Mouse (Mus musculus): Measurements from ENCODE around the gene Slc11a1. TPM values are rescaled to one million over a fixed set of nuclear protein-coding genes. Genes with fewer than 3 reads are reported as not detected.

Gene Slc11a1
- polyA plus RNA-seq, 2 experiments, result 8.7 to 9.2 TPM

DNA sequence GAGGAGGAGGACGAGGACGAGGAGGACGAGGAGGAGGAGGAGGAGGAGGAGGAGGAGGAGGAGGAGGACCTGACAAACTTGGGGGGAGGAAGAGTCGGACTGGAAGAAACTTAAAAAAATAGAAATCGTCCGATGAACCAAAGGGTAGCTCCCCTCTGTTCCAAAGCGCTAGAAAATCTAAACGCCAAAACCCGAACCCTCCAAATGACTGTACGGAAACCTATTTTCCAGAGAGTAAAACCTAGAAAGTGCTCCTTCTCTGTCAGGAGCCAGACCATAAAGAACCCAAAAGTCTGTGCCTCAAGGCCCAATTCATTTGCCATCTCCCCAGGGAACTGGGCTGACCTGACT, 11.3 kb downstream of the Slc11a1 start:
- WGBS (ENCODE audit: insufficient replicate concordance), result 52% methylated on average over 7 of the region's 10 CpGs
- TF ChIP-seq CTCF (IDR thresholded peaks at IDR 0.05; ENCODE audit: low read depth), result no peak
- no peak for TF ChIP-seq EP300 (IDR thresholded peaks at IDR 0.05; ENCODE audit: low read depth)
- ATAC-seq (ENCODE audit: insufficient read depth), result no peak

DNA sequence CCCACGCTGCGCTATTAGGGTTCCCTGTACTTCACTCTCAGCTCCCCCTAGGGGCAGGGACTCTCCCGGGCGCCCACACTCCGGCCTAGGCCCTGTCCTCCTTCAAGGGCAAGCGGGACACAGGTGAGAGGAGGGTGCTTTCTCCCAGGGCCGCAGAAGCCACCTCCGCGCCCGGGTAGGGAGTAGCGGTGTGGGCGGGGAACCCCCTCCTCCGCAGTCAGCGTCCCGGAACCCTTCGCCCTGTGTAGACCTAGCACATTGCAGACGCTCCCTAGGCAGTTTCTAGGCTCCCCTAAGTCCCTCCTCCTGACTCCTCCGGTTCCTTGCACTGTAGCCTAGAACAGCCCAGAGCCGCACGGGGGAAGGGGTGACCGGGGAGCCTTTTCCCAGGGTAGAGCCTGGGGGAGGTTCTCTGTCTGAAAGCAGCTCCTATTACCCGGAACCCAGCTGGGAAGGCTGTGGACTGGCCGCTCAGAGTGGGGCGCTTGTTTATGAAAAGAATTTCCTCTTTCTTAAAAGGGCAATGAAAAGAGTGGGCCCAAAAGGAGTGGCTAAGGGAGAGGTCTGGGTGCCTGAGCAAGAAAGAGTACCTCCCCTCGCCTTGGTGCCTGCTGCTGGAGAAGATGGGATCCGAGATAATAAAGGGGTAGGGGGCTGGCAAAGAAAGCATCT, 11.9 kb downstream of the Slc11a1 start:
- H3K9ac ChIP-seq (replicated peaks), result peak overlapping the region; percentile 75
- H3K4me3 ChIP-seq (ENCODE audit: insufficient read depth in 1 of 2, low read depth in 2 of 2, low read length in 2 of 2), result peak overlapping the region; percentile 61 to 78
- DNase-seq (ENCODE audit: low read depth in 3 of 3, low spot score in 3 of 3) (peak; percentile 82 to 85 (median 84)), ATAC-seq (ENCODE audit: insufficient read depth) (peak; percentile 79)
- peaks cover 19 to 31% of the 10 kb centered on the region in 2 experiments for H3K4me1 ChIP-seq (replicated peaks; ENCODE audit: control insufficient read depth in 2 of 2, insufficient read depth in 2 of 2, low read length in 1 of 2)
- H3K27ac ChIP-seq, result peak overlapping the region; percentile 65
- WGBS (ENCODE audit: insufficient replicate concordance), result under 1% methylated on average over 26 of the region's 26 CpGs
- H3K4me2 ChIP-seq (ENCODE audit: low read depth), result peak overlapping the region; percentile 70
- no peaks in the 10 kb centered on the region for H3K9me3 ChIP-seq (ENCODE audit: control insufficient read depth, low read length)
- H3K36me3 ChIP-seq (replicated peaks; ENCODE audit: control insufficient read depth, insufficient read depth, low read depth), result no peaks in the 10 kb centered on the region
- H3K27me3 ChIP-seq (ENCODE audit: control insufficient read depth, insufficient read depth, low read length), result no peaks in the 10 kb centered on the region
- TF ChIP-seq CTCF (IDR thresholded peaks at IDR 0.05; ENCODE audit: low read depth), result peak; percentile 91
- TF ChIP-seq EP300 (IDR thresholded peaks at IDR 0.05; ENCODE audit: low read depth), result peak; percentile 57; the same call in 1 of the 2 replicates

More for the DNA sequence above, 11.3 kb downstream of the Slc11a1 start:
- peak overlapping the region; percentile 61 to 78 for H3K4me3 ChIP-seq (ENCODE audit: insufficient read depth in 1 of 2, low read depth in 2 of 2, low read length in 2 of 2)
- peak overlapping the region; percentile 75 for H3K9ac ChIP-seq (replicated peaks)
- H3K36me3 ChIP-seq (replicated peaks; ENCODE audit: control insufficient read depth, insufficient read depth, low read depth), result no peaks in the 10 kb centered on the region
- H3K4me1 ChIP-seq (replicated peaks; ENCODE audit: control insufficient read depth in 2 of 2, insufficient read depth in 2 of 2, low read length in 1 of 2), result peaks cover 19 to 33% of the 10 kb centered on the region in 2 experiments
- H3K27ac ChIP-seq, result peak overlapping the region; percentile 65; the same call in 1 of the 2 replicates
- H3K27me3 ChIP-seq (ENCODE audit: control insufficient read depth, insufficient read depth, low read length), result no peaks in the 10 kb centered on the region
- H3K4me2 ChIP-seq (ENCODE audit: low read depth), result peak overlapping the region; percentile 70
- DNase-seq (ENCODE audit: low read depth in 3 of 3, low spot score in 3 of 3), result no peak
- no peaks in the 10 kb centered on the region for H3K9me3 ChIP-seq (ENCODE audit: control insufficient read depth, low read length)

DNA sequence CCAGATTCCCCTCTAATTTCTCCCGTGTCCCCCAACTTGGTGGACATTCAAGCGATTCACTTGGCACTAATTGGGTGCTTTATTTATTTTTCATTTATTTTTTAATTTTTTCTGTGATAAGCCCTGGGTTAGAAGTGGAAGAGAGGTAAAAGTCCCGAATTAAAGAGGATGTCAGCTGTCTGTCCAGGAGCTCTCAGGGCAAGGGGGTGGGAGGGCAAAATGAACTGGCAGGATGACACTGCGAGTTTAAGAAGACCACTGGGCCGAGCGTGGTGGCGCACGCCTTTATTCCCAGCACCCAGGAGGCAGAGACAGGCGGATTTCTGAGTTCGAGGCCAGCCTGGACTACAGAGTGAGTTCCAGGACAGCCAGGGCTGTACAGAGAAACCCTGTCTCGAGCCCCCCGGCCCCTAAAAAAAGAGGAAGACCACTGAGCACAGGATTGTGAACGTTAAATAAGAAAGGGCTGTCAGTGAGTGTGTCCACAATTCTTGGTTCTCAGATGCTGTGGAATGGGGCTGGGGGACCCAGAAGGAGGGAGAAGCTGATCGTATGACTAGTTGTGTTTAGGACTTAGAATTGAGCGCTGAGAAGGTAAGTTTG, 12.5 kb downstream of the Slc11a1 start:
- WGBS (ENCODE audit: insufficient replicate concordance), result 35% methylated on average over 15 of the region's 15 CpGs
- no peaks in the 10 kb centered on the region for H3K9me3 ChIP-seq (ENCODE audit: control insufficient read depth, low read length)
- no peaks in the 10 kb centered on the region for H3K36me3 ChIP-seq (replicated peaks; ENCODE audit: control insufficient read depth, insufficient read depth, low read depth)
- peak overlapping the region; percentile 61 to 78 for H3K4me3 ChIP-seq (ENCODE audit: insufficient read depth in 1 of 2, low read depth in 2 of 2, low read length in 2 of 2)
- no peaks in the 10 kb centered on the region for H3K27me3 ChIP-seq (ENCODE audit: control insufficient read depth, insufficient read depth, low read length)
- peak overlapping the region; percentile 75; the same call in 1 of the 2 replicates for H3K9ac ChIP-seq (replicated peaks)
- H3K4me1 ChIP-seq (replicated peaks; ENCODE audit: control insufficient read depth in 2 of 2, insufficient read depth in 2 of 2, low read length in 1 of 2), result peaks cover 19 to 31% of the 10 kb centered on the region in 2 experiments
- TF ChIP-seq EP300 (IDR thresholded peaks at IDR 0.05; ENCODE audit: low read depth), result no peak
- no peak for TF ChIP-seq CTCF (IDR thresholded peaks at IDR 0.05; ENCODE audit: low read depth)
- ATAC-seq (ENCODE audit: insufficient read depth) (no peak), DNase-seq (ENCODE audit: low read depth in 3 of 3, low spot score in 3 of 3) (no peak)
- peak overlapping the region; percentile 70 for H3K4me2 ChIP-seq (ENCODE audit: low read depth)
- H3K27ac ChIP-seq, result peak overlapping the region; percentile 65

GRCm38 (mm10) chr1:74388398-74388920, 13.5 kb downstream of the Slc11a1 start:
- Histone ChIP-seq H3K9me3 (ENCODE audit: control insufficient read depth, low read length) (no peaks in the 10 kb centered on the region), H3K27me3 (ENCODE audit: control insufficient read depth, insufficient read depth, low read length) (no peaks in the 10 kb centered on the region), H3K4me1 (replicated peaks; ENCODE audit: control insufficient read depth in 2 of 2, insufficient read depth in 2 of 2, low read length in 1 of 2) (peaks cover 23 to 33% of the 10 kb centered on the region in 2 experiments), H3K27ac (no peak overlapping the region), H3K4me2 (ENCODE audit: low read depth) (no peak overlapping the region), H3K4me3 (ENCODE audit: insufficient read depth in 1 of 2, low read depth in 2 of 2, low read length in 2 of 2) (no peak overlapping the region), H3K9ac (replicated peaks) (no peak overlapping the region), H3K36me3 (replicated peaks; ENCODE audit: control insufficient read depth, insufficient read depth, low read depth) (peaks cover 2% of the 10 kb centered on the region)
- no peak for DNase-seq (ENCODE audit: low read depth in 3 of 3, low spot score in 3 of 3)
- WGBS (ENCODE audit: insufficient replicate concordance), result 80% methylated on average over 7 of the region's 7 CpGs
- no peak for ATAC-seq (ENCODE audit: insufficient read depth)
- TF ChIP-seq EP300 (IDR thresholded peaks at IDR 0.05; ENCODE audit: low read depth) (no peak), CTCF (IDR thresholded peaks at IDR 0.05; ENCODE audit: low read depth) (no peak)

DNA sequence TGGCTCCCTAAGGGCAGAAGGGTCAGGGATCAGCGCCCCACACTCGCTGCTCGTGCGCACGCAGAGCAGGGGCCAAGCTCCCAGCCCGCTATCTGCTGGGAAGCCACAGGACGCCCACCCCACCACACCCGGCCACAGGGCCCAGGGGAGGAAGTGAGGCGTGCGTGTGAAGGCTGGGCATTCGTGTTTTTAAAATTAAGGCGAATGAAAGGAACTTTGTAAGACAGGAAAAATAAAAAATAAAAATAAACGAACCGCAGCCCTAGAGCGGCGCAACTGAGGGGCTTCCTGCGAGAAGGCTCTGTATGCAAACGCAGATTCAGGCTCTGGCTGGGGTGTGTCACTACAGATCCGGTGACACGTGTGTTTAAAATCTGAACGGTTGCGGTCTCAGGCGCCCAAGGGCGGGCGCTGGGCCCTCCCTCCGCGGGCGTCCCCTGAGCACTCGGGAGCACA, 14.9 kb downstream of the Slc11a1 start:
- peak overlapping the region; percentile 68 for H3K4me2 ChIP-seq (ENCODE audit: low read depth)
- H3K4me1 ChIP-seq (replicated peaks; ENCODE audit: control insufficient read depth in 2 of 2, insufficient read depth in 2 of 2, low read length in 1 of 2), result peaks cover 23 to 34% of the 10 kb centered on the region in 2 experiments
- DNase-seq (ENCODE audit: low read depth in 3 of 3, low spot score in 3 of 3) (no peak), ATAC-seq (ENCODE audit: insufficient read depth) (no peak)
- TF ChIP-seq EP300 (IDR thresholded peaks at IDR 0.05; ENCODE audit: low read depth), result no peak
- TF ChIP-seq CTCF (IDR thresholded peaks at IDR 0.05; ENCODE audit: low read depth), result no peak
- H3K9me3 ChIP-seq (ENCODE audit: control insufficient read depth, low read length), result no peaks in the 10 kb centered on the region
- peak overlapping the region in 1 of 2 experiments; percentile 84; a peak in 2 of 4 replicates for H3K4me3 ChIP-seq (ENCODE audit: insufficient read depth in 1 of 2, low read depth in 2 of 2, low read length in 2 of 2)
- H3K27ac ChIP-seq, result peak overlapping the region; percentile 83
- WGBS (ENCODE audit: insufficient replicate concordance), result under 1% methylated on average over 29 of the region's 29 CpGs
- H3K36me3 ChIP-seq (replicated peaks; ENCODE audit: control insufficient read depth, insufficient read depth, low read depth), result peaks cover 15% of the 10 kb centered on the region
- H3K27me3 ChIP-seq (ENCODE audit: control insufficient read depth, insufficient read depth, low read length), result no peaks in the 10 kb centered on the region
- peak overlapping the region; percentile 33; the same call in 1 of the 2 replicates for H3K9ac ChIP-seq (replicated peaks)
